Mouse (Mus musculus): ENCODE results near the gene Nsun2.
"Not testable (repeated sequence)": the region's sequence is repeated elsewhere in the genome, so short reads cannot be mapped to it uniquely, and the experiment has no call there.

The Nsun2 gene

DNA sequence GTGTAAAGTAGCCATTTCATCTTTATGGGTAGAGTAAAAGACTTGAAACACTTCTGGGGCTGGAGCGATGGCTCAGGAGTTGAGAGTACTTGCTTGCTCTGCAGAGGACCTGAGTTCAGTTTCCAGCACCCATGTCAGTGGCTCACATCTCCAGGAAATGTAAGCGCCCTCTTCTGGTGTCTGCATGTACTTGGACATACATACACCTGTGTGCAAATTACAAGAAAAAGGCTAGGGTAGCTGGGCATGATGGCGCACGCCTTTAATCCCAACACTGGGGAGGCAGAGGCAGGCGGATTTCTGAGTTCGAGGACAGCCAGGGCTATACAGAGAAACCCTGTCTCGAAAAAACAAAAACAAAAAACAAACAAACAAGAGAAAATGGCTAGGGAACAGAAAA is 102.3 kb downstream of the Nsun2 start:
- not testable (repeated sequence) for DNase-seq (ENCODE audit: low spot score in 2 of 2)

GRCm38 (mm10) chr13:69636375-69636774 is 102.8 kb downstream of the Nsun2 start:
- DNase-seq (ENCODE audit: low spot score in 2 of 2), result no peak

- DNase-seq (ENCODE audit: low spot score in 2 of 2), result no peak
Observed at GRCm38 (mm10) chr13:69636816-69637215, 103.3 kb downstream of the Nsun2 start.

GRCm38 (mm10) chr13:69637657-69638056 is 104.1 kb downstream of the Nsun2 start:
- no peak for DNase-seq (ENCODE audit: low spot score in 2 of 2)

GRCm38 (mm10) chr13:69638108-69638626 is 104.6 kb downstream of the Nsun2 start:
- DNase-seq (ENCODE audit: low spot score in 2 of 2), result no peak

- no peak for DNase-seq (ENCODE audit: low spot score in 2 of 2)
Observed at GRCm38 (mm10) chr13:69639251-69639650, 105.7 kb downstream of the Nsun2 start.

GRCm38 (mm10) chr13:69640126-69640525 is 106.6 kb downstream of the Nsun2 start:
- DNase-seq (ENCODE audit: low spot score in 2 of 2), result no peak

DNA sequence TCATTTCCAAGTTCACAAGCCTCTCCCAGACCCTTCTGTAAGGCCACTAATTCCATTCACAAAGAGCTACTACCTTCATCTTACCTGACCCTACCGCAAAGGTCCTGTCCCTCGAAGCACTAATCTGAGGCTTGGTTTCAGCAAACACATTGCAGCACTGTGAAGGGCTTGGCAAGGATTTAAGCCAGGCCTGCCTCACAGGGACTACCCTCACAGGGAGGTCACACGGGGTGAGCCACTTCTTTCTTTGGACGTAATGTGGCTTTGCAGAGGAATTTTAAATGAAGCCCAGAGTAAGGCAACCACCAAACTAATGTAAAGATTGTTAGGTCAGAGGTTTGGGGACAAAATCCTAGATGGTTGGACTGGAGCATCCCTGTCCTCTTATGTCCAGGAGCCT is 107.0 kb downstream of the Nsun2 start:
- no peak for DNase-seq (ENCODE audit: low spot score in 2 of 2)

- no peak for DNase-seq (ENCODE audit: low spot score in 2 of 2)
Observed at GRCm38 (mm10) chr13:69641017-69641416, 107.5 kb downstream of the Nsun2 start.

GRCm38 (mm10) chr13:69642656-69643216 is 109.2 kb downstream of the Nsun2 start:
- no peak for DNase-seq (ENCODE audit: low spot score in 2 of 2)

GRCm38 (mm10) chr13:69643937-69644336 is 110.4 kb downstream of the Nsun2 start:
- DNase-seq (ENCODE audit: low spot score in 2 of 2), result no peak

- no peak for DNase-seq (ENCODE audit: low spot score in 2 of 2)
Observed at GRCm38 (mm10) chr13:69644427-69645166, 111.1 kb downstream of the Nsun2 start.

- DNase-seq (ENCODE audit: low spot score in 2 of 2), result no peak
Observed at GRCm38 (mm10) chr13:69645694-69646423, 112.3 kb downstream of the Nsun2 start.

GRCm38 (mm10) chr13:69646481-69646880 is 112.9 kb downstream of the Nsun2 start:
- DNase-seq (ENCODE audit: low spot score in 2 of 2), result no peak

- DNase-seq (ENCODE audit: low spot score in 2 of 2), result no peak
Observed at GRCm38 (mm10) chr13:69654508-69654907, 121.0 kb downstream of the Nsun2 start.

GRCm38 (mm10) chr13:69672121-69672520 is 138.6 kb downstream of the Nsun2 start:
- no peak for DNase-seq (ENCODE audit: low spot score in 2 of 2)

DNA sequence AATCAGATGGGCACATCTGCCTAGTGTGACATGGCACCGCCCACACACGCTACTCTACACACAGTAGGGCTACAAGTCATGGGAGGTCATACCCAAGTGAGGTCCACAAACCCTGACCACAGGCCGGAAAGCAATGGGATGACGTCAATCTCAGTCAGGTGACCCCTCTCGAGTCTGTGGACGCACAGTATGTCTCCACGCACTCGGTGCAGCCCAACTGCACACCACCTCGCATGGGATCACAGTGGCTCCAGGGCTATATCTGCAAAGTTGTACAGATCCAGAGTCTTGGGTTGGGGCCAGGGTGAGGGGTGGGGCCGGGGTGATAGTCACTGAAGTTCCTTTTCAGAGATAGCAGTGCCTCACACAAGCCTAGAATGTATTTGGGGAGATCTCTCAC is 139.0 kb downstream of the Nsun2 start:
- DNase-seq (ENCODE audit: low spot score in 2 of 2), result no peak

DNA sequence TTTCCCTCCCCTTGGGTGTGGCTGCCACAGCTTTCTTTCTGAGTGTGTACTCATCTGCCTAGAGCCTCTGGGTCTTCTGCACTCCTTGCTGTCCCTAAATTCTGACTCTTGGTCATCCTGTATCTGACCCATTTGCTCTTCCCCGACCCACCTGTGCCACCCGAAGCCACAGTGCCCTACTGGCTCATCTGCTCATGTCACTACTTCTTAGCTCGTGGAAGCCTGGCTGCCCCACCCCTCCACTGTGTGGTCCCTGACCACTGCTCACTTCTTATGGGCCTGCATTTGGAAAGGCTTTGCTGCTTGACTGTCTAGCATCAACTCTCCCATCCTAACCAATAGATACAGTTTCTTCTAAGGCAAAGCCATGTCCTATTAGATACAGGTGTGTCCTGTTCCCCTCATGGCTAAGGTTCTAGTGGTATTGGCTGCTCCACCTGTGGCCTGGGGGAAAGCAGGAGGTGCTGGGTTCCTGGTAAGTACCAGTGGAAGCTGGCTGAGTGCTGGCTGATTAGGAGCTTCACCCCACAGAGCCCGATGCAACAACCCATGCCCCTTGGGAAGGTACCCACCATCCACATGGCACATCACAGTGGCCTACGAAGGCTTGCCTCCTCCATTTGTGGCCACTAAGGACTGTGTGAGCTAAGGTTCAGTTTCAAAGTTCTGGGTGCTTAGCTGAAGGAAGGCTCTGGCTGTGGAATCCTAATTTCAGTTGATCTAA is 139.8 kb downstream of the Nsun2 start:
- no peak for DNase-seq (ENCODE audit: low spot score in 2 of 2)

DNA sequence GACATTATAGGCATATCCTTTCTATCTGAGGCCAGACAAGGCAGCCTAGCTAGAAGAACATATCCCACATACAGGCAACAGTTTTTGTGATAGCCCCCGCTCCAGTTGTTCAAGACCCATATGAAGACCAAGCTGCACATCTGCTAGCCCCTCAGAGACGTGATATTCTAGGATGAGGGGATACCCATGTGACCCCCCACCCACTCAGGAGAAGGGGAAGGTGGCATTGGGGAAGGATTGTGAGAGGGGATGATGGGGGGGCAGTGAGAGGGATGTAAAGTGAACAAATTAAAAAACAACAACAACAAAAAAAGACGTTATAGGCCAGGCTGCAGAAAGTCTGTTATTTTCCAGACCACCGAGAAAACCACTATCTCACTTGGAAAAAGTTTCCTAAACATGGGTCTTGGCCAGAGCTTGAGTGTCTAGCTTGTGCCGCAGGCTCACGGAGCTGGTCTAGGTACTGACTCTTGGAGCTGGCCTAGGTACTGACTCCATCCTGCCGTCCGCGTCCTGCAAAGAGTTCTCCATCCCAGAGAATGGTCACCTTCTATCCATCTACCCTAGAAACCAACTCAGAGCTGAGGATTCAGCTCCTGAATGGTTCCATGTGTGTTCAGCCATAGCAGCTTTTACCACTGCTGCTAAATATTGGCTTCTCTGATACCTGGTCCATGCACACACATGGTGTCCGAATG is 140.5 kb downstream of the Nsun2 start:
- no peak for DNase-seq (ENCODE audit: low spot score in 2 of 2)

All from left cerebral cortex, adult 9 months (tissue).